Mouse (Mus musculus) T-helper 2 cell (primary cell): ENCODE measurements at regions not wholly inside any gene's neighbourhood (a gene's known extent, or its start where the extent isn't known, plus 50 kb on each side); places are given as distances from the start of the nearest gene placed in this dataset.
"Not testable (repeated sequence)": the region's sequence is repeated elsewhere in the genome, so short reads cannot be mapped to it uniquely, and the experiment has no call there.

Experiments used
- in situ Hi-C: fragments of 300-600 bp; cut with MboI, MseI; formaldehyde crosslinking; loops from one replicate; pipeline ENCODE4 v1.15.1; 2025; ENCODE audit warnings: high pct_unique_total_duplicates

DNA sequence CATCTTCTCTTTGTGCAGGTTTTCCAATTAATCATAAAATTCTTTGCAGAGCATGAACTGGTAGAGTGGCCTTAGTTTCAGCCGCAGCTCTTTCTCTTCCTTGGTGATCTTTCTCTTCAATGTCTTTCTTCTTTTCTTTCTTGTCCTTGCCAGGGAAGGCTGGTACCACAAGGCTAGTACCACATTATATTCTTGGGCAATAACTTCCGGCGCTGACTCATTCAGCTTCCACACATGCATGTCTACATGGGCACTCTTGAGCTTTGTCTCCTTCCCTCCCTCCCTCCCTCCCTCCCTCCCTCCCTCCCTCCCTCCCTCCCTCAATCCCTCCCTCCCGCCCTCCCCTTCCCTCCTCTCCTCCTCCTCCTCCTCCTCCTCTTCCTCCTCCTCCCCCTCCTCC lies 98.1 kb upstream of the Pwp1 start:
- in situ Hi-C loops: loop anchor here (5.0 kb wide), 1 partner anchor 826 kb away; no protein-coding TSS in a partner anchor

DNA sequence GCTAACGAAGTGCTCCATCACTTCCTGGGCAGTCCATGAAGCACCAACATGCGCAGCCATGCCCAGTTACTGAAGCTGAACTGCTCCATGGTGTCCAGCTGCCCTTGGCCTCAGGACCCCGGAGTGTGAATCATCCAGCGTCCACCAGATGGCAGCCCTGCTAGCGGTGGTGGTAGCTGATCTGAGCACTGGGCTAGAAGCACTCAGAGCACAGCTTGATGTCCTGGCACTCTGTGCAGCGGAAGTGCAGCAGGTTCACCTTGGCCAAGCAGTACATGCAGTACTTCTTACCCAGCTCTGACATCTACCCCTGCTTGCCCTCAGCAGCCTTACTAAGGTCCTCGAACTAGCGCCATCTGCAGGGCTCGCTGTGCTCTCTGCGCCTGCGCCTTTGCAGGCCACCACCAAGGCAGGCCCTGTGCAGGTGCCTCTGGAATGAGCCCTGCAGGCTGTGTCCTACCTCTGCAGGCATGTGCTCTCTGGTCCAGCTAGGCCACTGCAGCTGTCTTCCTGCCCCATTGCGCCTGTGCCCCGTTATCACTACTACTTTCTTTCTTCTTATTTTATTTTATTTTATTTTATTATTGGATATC lies 97.4 kb upstream of the Pwp1 start:
- in situ Hi-C loops: loop anchor here (5.0 kb wide), 1 partner anchor 825 kb away; no protein-coding TSS in a partner anchor

DNA sequence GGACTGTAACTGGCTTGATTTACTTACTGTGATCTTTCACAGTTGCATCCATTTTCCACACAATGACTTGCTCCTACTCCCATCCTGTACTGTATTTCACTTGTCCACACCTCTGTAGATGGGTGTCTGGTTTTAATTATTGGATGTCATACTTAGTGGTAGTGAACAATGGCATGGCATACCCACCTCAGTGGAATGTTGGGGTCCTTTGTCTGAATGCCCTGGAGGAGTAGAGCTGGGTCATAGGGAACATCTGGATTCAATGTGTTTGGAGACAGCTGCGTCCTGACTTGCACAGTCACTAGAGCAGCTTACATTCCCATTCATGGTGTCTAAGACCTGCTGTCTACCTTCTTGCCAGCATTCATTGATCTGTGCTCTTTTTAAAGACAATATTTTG lies 91.5 kb upstream of the Pwp1 start:
- in situ Hi-C loops: no loop called here

GRCm38 (mm10) chr10:85739008-85739407 lies 90.3 kb upstream of the Pwp1 start:
- in situ Hi-C loops: no loop called here

DNA sequence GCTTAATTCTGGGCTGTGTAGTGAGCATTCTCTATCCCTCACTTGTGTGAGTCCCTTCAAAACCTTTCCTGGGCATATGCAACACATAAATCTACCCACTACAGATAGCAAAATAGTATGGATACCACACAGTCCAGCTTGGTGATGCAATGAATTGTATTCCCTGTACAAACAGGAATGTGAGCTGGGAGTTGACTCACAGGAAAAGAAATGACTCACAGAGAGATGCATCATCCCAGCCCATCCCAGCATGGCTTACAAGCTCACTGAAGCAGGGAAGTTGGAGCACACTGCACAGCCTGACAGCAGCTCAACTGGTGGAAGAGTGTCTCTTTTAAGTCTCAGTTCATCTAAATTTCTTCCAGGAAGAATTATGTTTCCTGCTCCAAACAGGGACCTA lies 89.7 kb upstream of the Pwp1 start:
- in situ Hi-C loops: not testable (repeated sequence)

DNA sequence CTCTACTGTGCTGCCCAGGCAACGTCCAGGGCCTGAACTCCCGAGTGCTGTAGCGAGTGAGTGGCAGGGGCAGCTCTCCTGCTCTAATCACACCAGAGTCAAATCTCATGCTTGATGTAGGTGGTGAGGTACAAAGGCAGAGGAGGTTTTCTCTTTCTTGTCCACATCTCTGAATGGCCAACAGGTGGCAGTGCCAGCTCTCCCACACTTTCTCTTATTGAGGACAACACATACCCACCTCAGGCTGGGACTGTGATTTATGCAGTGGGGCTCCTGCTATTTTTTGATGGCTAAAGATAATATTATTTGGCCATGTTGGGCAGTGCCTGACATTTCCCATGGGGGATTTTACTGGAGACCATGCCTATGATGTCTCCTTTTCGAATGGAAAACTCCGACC lies 87.3 kb upstream of the Pwp1 start:
- in situ Hi-C loops: no loop called here

DNA sequence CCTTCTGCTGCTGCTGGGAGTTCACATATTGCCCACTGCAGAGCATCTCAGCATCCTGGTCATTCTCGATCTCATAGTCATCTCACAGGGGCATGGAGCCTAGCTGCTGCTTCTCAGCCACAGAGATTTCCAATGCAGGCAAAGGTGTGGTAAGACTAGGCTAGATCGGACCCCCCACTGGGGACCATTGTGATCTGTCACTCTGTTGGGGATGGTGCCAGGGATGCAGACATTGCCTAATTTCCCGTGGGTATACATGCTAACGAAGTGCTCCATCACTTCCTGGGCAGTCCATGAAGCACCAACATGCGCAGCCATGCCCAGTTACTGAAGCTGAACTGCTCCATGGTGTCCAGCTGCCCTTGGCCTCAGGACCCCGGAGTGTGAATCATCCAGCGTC lies 83.9 kb upstream of the Pwp1 start:
- in situ Hi-C loops: not testable (repeated sequence)

DNA sequence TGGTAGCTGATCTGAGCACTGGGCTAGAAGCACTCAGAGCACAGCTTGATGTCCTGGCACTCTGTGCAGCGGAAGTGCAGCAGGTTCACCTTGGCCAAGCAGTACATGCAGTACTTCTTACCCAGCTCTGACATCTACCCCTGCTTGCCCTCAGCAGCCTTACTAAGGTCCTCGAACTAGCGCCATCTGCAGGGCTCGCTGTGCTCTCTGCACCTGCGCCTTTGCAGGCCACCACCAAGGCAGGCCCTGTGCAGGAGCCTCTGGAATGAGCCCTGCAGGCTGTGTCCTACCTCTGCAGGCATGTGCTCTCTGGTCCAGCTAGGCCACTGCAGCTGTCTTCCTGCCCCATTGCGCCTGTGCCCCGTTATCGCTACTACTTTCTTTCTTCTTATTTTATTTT lies 83.5 kb upstream of the Pwp1 start:
- in situ Hi-C loops: not testable (repeated sequence)

DNA sequence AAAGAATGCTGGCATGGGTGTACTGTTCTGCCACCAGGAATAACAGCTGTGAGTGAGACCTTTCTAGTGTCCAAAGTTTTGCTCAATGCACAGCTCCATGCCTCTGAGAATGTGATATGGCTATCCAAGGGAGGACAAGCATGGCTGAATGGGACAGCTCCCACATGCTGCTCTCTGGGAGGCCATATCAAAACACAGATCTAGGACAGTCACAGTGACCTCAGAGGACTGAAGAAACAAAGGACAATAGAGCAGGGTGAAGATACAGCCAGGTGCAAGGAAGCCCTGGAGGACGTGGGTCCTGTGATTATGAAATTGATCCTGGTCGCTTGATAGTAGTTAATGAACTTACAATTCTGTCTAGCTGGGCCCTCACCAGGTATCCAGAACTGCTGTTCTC lies 79.7 kb upstream of the Pwp1 start:
- in situ Hi-C loops: not testable (repeated sequence)

- in situ Hi-C loops: no loop called here
Observed at GRCm38 (mm10) chr10:85775035-85775434, 54.3 kb upstream of the Pwp1 start.
